Mouse (Mus musculus) C2C12 (cell line): ENCODE data around the gene Msln.

Experiments
- CEBPB ChIP-seq: IDR thresholded peaks from one replicate; pipeline ENCODE4 v1.6.1; 2011; ENCODE audit warnings: low read depth, mild to moderate bottlenecking, control low read depth, moderate library complexity
- CTCF ChIP-seq: IDR thresholded peaks from one replicate; pipeline ENCODE4 v1.5.1; 2011; ENCODE audit not compliant: control insufficient read depth, insufficient read depth, insufficient read length
- FOSL1 ChIP-seq: IDR thresholded peaks from one replicate; pipeline ENCODE4 v1.8.0; 2011; ENCODE audit warnings: mild to moderate bottlenecking, low read length; ENCODE audit not compliant: poor library complexity, insufficient read depth, severe bottlenecking
- MAX ChIP-seq: IDR thresholded peaks from one replicate; pipeline ENCODE4 v1.6.1; 2011; ENCODE audit warnings: mild to moderate bottlenecking, control low read depth
- MYOG ChIP-seq: IDR thresholded peaks from one replicate; pipeline ENCODE4 v1.6.1; 2011; ENCODE audit not compliant: control insufficient read depth, insufficient read length; ENCODE audit errors: extremely low read depth
- USF1 ChIP-seq: IDR thresholded peaks from one replicate; pipeline ENCODE4 v1.6.1; 2011; ENCODE audit warnings: low read depth, mild to moderate bottlenecking, control low read depth, moderate library complexity

DNA sequence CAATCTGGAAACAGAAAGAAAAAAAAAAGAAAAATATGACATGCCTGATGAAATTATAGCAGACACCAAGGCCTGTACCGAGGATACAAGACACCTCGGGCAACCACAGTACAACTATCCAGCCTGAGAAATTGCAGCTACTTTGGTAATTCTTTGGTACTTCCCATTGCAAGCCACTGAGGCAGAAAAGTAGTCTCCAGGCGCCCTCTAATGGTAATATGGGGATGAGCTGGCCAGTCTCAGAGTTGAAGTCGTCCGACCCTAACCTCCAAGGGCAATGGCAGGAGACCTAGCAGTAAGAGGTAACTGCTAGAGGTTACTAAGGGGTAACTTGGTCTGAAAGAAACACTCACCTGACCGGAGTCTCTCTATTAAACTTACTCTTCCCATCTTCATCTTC lies 46.9 kb upstream of the Msln start:
- TF ChIP-seq CTCF (peak; percentile 54), USF1 (no peak), MAX (no peak), FOSL1 (no peak), MYOG (no peak), CEBPB (no peak)
